Mouse (Mus musculus) layer of hippocampus, postnatal 36 days (tissue): ENCODE measurements around the gene Gm49333. TPM values are rescaled to one million over a fixed set of nuclear protein-coding genes. Genes with fewer than 3 reads are reported as not detected.
A peak's percentile ranks its signal among the peaks of the same experiment; 100 is the strongest.
"Not testable (repeated sequence)": the region's sequence is repeated elsewhere in the genome, so short reads cannot be mapped to it uniquely, and the experiment has no call there.

Experiments used
- DNase-seq, 2 experiments: peaks; one replicate each; pipeline ENCODE4 v3.0.0; 2022
- total RNA-seq, 2 experiments: library from RNA; stranded (reverse); gene quantifications; 2 replicates each; pipeline ENCODE4 v1.2.3; 2021

Gm49333 gene
- total RNA-seq, 2 experiments from 2014 or later: not detected

DNA sequence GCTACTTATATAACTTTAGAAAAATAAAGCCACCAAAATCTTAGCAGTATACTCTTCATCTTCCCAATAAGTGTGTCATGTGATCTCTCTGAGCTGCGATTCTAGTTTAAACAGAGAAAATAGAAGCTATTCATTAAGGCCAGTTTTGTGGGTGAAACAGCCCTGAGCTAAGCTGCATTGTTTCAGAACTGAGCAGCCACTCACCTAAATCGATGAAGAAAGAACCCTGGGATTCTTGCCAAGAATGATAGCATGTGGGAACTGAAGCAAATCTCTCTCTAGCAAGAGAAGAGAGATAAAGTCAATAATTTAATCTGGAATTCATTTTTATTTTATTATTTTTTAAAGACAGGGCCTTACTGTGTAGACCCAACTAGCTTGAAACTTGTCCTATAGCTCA is 11.8 kb downstream of the Gm49333 start:
- no peak for DNase-seq

DNA sequence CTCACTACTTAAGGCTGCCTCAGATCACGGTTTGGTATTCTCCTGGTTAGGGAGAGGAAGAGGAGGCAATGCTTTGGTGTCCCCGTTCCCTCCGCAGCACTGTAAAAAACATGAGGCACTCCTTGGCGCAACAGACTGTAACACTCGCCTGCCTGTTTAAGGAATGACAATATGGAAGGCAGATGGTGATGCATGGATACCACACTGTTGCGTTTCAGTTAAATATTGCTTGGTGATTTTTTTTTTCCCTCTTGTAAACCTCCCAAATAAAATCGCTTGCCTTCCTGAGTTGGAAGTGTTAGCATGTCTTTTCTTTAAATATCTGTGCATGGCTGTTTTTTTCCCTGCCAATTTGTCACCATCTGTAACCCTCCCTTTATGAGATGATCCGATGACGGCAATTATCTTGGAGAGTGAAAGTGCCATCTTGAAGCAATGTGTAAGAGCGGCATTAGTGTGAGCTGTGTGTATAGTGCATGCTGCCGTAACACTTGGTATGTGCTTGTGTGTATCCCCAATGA is 17.5 kb downstream of the Gm49333 start:
- DNase-seq: peak; percentile 19 to 24

- DNase-seq: peak; percentile 21 to 23
These were observed 18.6 kb downstream of the Gm49333 start, which contains the start of gene Ece2 for GRCm38 (mm10) chr16:20629731-20630634. Gene Ece2 (plus strand): TSS chr16:20629828.

- DNase-seq: no peak
These were observed 26.0 kb downstream of the Gm49333 start for GRCm38 (mm10) chr16:20637410-20637809.

- peak; percentile 66 to 70 for DNase-seq
These were observed 27.0 kb downstream of the Gm49333 start for GRCm38 (mm10) chr16:20638367-20638766.

- DNase-seq: peak; percentile 77 to 78
These were observed 30.8 kb downstream of the Gm49333 start for GRCm38 (mm10) chr16:20642161-20642560.

DNA sequence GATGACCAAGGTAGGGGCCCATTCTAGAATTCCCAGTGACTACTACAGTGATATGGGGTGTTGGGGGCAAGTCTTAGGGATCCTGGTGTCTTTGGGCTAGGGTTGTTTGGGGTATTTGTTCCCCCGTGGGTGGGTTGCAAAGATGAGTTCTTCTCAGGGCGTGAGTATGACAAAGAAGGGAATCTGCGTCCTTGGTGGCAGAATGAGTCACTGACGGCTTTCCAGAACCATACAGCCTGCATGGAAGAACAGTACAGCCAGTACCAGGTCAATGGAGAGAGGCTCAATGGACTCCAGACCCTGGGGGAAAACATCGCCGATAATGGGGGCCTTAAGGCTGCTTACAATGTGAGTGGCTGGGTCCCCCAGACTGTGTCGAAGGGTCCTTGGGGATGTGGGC is 32.5 kb downstream of the Gm49333 start:
- no peak for DNase-seq

DNA sequence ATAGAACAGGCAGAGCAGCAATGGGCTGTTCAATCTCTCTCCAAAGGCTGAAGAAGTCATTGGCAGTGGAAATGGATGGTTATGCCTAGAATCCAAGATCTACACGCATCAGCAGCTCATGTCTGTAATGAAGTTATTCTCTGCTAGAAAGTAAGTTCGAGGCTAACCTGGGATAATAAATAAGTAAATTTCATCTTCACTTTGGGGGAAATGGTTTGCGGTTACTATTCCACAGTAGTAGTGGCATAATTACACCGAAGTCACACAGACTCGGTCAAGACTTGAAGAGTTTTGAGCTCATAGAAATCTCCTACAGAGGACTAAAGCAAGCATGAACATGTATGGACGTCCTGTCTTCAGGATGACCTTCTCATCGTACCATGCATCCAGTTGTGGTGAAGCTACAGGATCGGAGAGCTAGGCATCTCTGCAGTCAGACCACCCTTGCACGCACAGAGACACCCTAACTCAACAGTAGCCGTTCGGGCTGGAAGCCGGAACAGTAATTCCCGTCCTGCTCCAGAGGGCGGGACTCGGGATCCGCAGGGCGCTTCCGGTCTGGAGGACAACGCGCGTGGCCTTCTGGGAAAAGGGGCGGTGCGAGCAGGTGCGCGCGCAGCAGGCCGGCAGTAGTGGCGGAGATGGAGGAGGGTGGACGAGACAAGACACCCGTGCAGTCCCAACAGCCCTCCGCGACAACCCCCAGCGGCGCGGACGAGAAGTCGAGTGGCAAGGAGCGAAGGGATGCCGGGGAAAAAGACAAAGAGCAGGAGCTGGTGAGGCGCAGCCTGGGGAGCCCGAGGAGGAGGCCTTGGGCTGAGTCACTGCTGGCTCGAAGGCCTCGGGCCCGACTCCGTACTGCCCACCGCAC is 39.9 kb downstream of the Gm49333 start, which contains the start of gene Psmd2:
TSS of gene Psmd2 (plus strand) at position 577 of the 871 bp plus-strand sequence.
- DNase-seq: peak; percentile 95 to 97

DNA sequence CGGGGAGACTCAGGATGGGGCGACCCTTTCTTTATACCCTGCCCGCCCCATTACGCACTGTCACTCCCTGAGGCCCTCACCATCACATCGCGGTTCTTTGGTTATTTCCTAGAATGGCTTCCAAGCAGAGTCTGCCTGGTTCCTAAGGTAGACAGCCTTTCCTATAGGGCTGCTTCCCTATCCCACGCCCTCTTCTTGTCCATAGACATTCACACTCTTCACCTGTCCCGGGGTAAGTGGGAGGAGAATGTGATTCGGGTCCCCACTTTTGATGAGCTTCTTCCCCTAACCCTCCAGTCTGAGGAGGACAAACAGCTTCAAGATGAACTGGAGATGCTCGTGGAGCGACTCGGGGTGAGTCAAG is 40.5 kb downstream of the Gm49333 start:
- DNase-seq: no peak

DNA sequence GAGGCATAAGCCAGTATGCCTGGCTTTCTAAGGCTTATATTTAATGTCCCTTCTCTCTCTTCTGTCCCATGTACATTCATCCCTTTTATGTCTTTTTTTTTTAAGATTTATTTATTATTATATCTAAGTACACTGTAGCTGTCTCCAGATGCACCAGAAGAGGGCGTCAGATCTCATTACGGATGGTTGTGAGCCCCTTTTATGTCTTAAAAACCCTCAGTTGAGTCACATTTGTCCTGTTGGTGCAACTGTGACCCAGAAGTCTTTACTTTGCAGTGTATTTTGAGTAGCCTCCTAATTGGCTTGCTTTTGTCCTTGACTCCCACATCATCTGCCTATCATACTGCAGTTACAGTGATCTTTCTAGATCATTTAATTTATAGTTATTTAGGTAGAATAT is 41.9 kb downstream of the Gm49333 start:
- no peak for DNase-seq

DNA sequence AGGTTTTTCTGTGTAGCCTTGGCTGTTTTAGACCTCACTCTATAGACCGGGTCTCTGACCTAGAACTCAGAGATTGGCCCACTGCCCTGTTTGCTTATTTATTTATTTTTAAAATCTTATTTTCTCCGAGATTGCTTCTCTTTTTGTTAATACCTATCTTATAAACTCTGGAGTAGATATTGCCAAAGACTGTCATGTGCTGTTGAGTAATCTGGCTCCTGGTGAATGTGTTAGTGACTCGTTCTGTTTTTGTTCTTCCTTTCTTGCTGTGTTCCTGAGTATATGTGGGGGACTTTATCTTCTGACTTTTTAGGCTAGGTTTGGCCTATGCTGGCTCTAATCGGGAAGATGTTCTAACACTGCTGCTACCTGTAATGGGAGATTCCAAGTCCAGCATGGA is 46.3 kb downstream of the Gm49333 start:
- no peak for DNase-seq

- DNase-seq: not testable (repeated sequence)
These were observed 56.6 kb downstream of the Gm49333 start, which contains the start of gene Eif4g1 for GRCm38 (mm10) chr16:20668013-20668412. Gene Eif4g1 (plus strand): TSS chr16:20668313.

DNA sequence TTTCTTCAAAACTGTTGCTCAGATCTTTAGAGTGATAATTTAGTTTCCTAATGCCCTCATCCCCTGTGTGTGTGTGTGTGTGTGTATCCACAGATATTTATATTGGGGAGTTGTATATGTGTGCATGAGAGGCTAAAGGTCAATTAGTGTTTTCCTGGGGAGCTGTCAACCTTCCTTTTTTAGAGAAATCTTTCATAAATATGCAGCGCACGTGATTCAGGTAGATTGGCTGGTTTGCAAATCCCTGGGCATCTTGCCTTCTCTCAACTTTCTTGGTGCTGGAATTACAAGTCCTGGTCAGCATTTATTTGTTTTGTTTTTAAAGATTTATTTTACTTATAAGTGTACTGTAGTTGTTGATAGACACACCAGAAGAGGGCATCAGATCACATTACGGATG is 58.9 kb downstream of the Gm49333 start:
- no peak for DNase-seq

DNA sequence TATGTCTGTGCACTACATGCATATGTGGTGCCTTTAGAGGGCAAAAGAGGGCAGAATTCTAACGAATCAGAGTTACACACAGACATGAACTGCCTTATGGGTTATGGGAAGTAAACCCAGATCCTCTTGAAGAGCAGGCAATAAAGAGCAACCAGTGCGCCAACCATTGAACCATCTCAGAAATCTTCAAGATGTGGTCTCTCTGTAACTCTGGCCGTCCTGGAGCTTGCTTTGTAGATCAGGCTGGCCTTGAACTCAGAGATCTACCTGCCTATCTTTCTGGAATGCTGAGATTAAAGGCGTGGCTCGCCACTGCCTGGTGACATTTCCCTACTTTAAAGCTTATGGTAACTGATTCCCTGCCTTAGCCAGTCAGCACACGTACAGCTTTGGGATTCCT is 60.5 kb downstream of the Gm49333 start:
- DNase-seq: no peak

GRCm38 (mm10) chr16:20672500-20672902 is 61.1 kb downstream of the Gm49333 start:
- DNase-seq: peak; percentile 95 to 96

DNA sequence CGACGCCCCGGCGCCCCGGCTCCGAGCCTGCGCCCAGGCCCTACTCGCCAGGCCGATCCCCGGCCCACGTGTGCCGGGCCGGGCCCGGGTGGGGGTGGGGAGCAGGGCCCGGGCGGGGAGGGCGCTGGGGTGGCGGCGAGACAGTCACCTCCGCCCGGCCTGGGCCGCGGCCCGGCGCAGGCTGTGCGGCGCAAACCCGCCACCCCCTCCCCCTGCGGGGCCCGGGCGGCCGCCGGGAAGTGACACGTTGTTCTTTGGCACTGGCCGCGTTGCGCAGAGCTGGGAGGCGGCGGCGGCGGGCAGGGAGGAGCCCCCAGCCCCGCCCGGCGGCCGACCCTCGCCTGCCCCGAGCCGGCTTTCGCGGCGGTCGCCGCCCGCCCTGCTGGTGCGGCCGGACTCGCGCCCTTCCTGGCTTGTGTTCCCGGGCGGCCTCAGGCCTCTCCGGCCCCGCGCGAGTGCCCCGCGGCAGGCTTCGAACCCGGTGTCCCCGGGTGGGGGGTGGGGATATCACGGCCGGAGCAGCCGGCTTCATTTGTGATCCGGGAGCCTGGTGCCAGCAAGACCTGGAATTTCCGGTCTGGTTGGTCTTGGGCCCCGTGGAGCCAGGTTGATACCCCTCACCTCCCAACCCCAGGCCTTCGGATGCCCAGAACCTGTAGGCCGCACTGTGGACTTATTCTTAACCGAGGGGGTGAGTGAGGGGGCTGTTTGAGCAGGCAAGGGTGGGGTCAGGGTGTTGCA is 61.7 kb downstream of the Gm49333 start:
- DNase-seq: peak in 1 of 2 experiments; percentile 37

DNA sequence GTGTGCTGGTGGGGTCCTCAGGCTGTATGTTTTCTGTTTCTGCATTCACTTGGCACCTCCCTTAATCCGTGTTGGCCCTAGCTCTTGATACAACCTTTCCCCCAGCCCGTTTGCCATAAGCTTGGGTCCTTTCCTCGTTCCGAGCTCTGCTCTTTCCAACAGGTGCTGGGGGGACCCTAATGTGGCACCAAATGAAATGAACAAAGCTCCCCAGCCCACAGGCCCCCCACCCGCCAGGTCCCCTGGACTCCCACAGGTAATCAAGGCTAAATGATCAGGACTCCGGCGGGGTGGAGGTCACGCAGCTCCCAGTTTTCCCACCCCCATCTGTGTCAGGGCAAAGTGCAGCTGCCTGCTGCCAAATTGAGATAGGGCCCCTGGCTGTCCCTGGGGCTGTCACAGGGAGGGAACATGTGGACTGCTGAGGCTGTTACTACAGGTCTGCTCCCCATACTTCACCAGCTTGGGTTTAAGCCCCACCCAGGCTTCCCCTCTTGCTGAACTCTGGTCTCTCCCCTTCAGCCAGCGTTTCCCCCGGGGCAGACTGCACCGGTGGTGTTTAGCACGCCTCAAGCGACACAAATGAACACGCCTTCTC is 62.4 kb downstream of the Gm49333 start:
- no peak for DNase-seq

DNA sequence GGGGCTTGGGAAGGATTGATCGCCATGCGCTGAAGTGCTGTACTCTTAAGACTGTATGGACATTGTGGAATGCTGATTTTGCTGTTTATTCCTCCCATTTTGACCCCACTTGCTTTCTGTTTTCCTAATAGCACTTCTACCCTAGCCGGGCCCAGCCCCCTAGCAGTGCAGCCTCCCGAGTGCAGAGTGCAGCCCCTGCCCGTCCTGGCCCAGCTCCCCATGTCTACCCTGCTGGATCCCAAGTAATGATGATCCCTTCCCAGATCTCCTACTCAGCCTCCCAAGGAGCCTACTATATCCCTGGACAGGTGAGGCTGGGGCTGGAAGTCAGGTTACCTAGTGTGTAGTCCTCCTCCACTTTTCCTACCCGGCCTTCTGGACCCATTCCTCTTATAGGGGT is 63.8 kb downstream of the Gm49333 start:
- DNase-seq: no peak

DNA sequence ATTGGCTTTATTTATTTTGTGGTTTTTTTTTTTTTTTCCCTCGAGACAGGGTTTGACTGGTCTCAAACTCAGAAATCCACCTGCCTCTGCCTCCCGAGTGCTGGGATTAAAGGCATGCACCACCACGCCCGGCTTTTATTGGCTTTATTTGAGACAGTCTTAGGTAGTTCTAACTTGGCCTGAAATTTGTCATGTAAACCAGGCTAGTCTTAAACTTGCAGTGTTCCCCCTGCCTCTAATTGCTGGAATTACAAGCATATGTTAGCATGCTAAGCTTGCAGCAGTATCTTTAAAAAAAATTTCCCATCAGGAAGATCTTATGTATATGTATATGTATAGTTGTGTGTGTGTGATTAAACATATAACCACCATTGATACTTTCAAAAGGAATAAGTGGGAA is 65.3 kb downstream of the Gm49333 start:
- DNase-seq: no peak

GRCm38 (mm10) chr16:20677380-20677779 is 66.0 kb downstream of the Gm49333 start:
- DNase-seq: no peak

- DNase-seq: peak; percentile 72 to 76
These were observed 66.7 kb downstream of the Gm49333 start for GRCm38 (mm10) chr16:20677974-20678675.
